Mouse (Mus musculus) midbrain, postnatal 0 days (tissue): ENCODE measurements around the gene Kif21b. TPM values are rescaled to one million over a fixed set of nuclear protein-coding genes. Genes with fewer than 3 reads are reported as not detected.
A peak's percentile ranks its signal among the peaks of the same experiment; 100 is the strongest.

ENCODE experiments used
- ATAC-seq: fragments of 200-750 bp; cut with Nextera tagmentation; 2 replicates; pipeline ENCODE4 v1.8.0; 2017; ENCODE audit warnings: moderate number of reproducible peaks, mild to moderate bottlenecking, moderate TSS enrichment, moderate library complexity; ENCODE audit not compliant: low FRiP score
- DNase-seq: peaks from one replicate; pipeline ENCODE4 v3.0.0-alpha.2; 2015; ENCODE audit warnings: low spot score
- H3K27ac ChIP-seq: fragments of 300-500 bp; sonication (generic); 2 replicates; pipeline ENCODE4 v1.5.1; 2014; ENCODE audit warnings: low read depth, mild to moderate bottlenecking, low read length, mixed read lengths
- H3K27me3 ChIP-seq: fragments of 300-500 bp; sonication (generic); 2 replicates; pipeline ENCODE4 v1.6.1; 2014; ENCODE audit warnings: low read length, control low read depth, mixed read lengths; ENCODE audit not compliant: insufficient read depth
- H3K36me3 ChIP-seq: fragments of 300-500 bp; sonication (generic); 2 replicates; pipeline ENCODE4 v1.6.1; 2014; ENCODE audit warnings: low read length, control low read depth, mixed read lengths; ENCODE audit not compliant: insufficient read depth
- H3K4me1 ChIP-seq: fragments of 300-500 bp; sonication (generic); 2 replicates; pipeline ENCODE4 v1.6.1; 2014; ENCODE audit warnings: mild to moderate bottlenecking, control low read depth, antibody characterized with exemption, low read length, mixed read lengths; ENCODE audit not compliant: insufficient read depth
- H3K4me2 ChIP-seq: fragments of 300-500 bp; sonication (generic); 2 replicates; pipeline ENCODE4 v1.6.1; 2014; ENCODE audit warnings: low read depth, mild to moderate bottlenecking, low read length, mixed read lengths; ENCODE audit not compliant: poor library complexity, severe bottlenecking
- H3K4me3 ChIP-seq: fragments of 300-500 bp; sonication (generic); 2 replicates; pipeline ENCODE4 v1.5.1; 2014; ENCODE audit warnings: low read depth, mild to moderate bottlenecking, low read length, moderate library complexity
- H3K9ac ChIP-seq: fragments of 300-500 bp; sonication (generic); replicated peaks from 2 replicates; pipeline ENCODE4 v1.6.1; 2014; ENCODE audit warnings: mild to moderate bottlenecking, low read length, moderate library complexity, mixed read lengths; ENCODE audit not compliant: poor library complexity, severe bottlenecking
- H3K9me3 ChIP-seq: fragments of 300-500 bp; sonication (generic); 2 replicates; pipeline ENCODE4 v1.6.1; 2016; ENCODE audit warnings: low read length, control low read depth
- CTCF ChIP-seq: IDR thresholded peaks from 2 replicates; pipeline ENCODE4 v1.5.1; 2016; ENCODE audit warnings: antibody characterized with exemption, mild to moderate bottlenecking
- WGBS: fragments of 180-500 bp; shearing (Covaris S2); extraction: QIAGEN DNeasy Blood & Tissue Kit; methylation state at CpG from one replicate; pipeline ENCODE4 v1.1.7; 2014; 5-methylcytosine and 5-hydroxymethylcytosine counted together
- polyA plus RNA-seq: library from polyadenylated mRNA; unstranded; fragments of >200 nt; fragmentation: Nextera tagmentation; extraction: Ambion mirVana; gene quantifications from 2 replicates; pipeline ENCODE4 v1.2.1, GENCODE M21; 2015
- total RNA-seq: library from RNA; depleted of rRNA; stranded (reverse); fragments of >200 nt; gene quantifications from 2 replicates; pipeline ENCODE4 v1.2.3, GENCODE M21; 2014

Kif21b gene
- total and polyA plus RNA-seq, 2 experiments from 2014 or later = 32.1 to 160 TPM

- H3K4me1 ChIP-seq = no peaks in the 10 kb centered on the region; the same call in 1 of the 2 replicates
- H3K27ac ChIP-seq = no peak overlapping the region
- no peak overlapping the region for H3K4me3 ChIP-seq
- DNase-seq = no peak
- H3K9ac ChIP-seq = no peak overlapping the region
- H3K36me3 ChIP-seq = peaks cover 37% of the 10 kb centered on the region
- no peaks in the 10 kb centered on the region for H3K27me3 ChIP-seq
- no peak for ATAC-seq
- no peaks in the 10 kb centered on the region for H3K9me3 ChIP-seq
- H3K4me2 ChIP-seq = no peak overlapping the region
- TF ChIP-seq CTCF = no peak
- WGBS = 92% methylated on average over 2 of the region's 2 CpGs
These were observed 45.9 kb downstream of the Kif21b start for GRCm38 (mm10) chr1:136177085-136177484.

GRCm38 (mm10) chr1:136178741-136179140 is 47.6 kb downstream of the Kif21b start:
- Histone ChIP-seq H3K27me3 (no peaks in the 10 kb centered on the region), H3K27ac (no peak overlapping the region), H3K9me3 (no peaks in the 10 kb centered on the region), H3K4me1 (no peaks in the 10 kb centered on the region; the same call in 1 of the 2 replicates), H3K4me2 (no peak overlapping the region), H3K9ac (no peak overlapping the region), H3K4me3 (no peak overlapping the region), H3K36me3 (peaks cover 27% of the 10 kb centered on the region)
- DNase-seq = no peak
- ATAC-seq = no peak
- no peak for TF ChIP-seq CTCF
- WGBS = 68% methylated on average over 6 of the region's 6 CpGs

GRCm38 (mm10) chr1:136179511-136180001 is 48.4 kb downstream of the Kif21b start:
- Histone ChIP-seq H3K4me2 (no peak overlapping the region), H3K36me3 (peaks cover 20% of the 10 kb centered on the region), H3K9me3 (no peaks in the 10 kb centered on the region), H3K27me3 (no peaks in the 10 kb centered on the region), H3K27ac (no peak overlapping the region), H3K4me1 (no peaks in the 10 kb centered on the region), H3K9ac (no peak overlapping the region), H3K4me3 (no peak overlapping the region)
- 68% methylated on average over 2 of the region's 2 CpGs for WGBS
- ATAC-seq = no peak
- DNase-seq = no peak
- no peak for TF ChIP-seq CTCF

- no peak for TF ChIP-seq CTCF
- no peak for ATAC-seq
- Histone ChIP-seq H3K27me3 (no peaks in the 10 kb centered on the region), H3K27ac (no peak overlapping the region), H3K9ac (no peak overlapping the region), H3K4me3 (no peak overlapping the region), H3K9me3 (no peaks in the 10 kb centered on the region), H3K4me1 (no peaks in the 10 kb centered on the region), H3K36me3 (no peaks in the 10 kb centered on the region), H3K4me2 (no peak overlapping the region)
- 94% methylated on average over 5 of the region's 5 CpGs for WGBS
- DNase-seq = no peak
These were observed 58.8 kb downstream of the Kif21b start for GRCm38 (mm10) chr1:136190033-136190432.

GRCm38 (mm10) chr1:136212803-136213202 is 81.6 kb downstream of the Kif21b start, which contains the start of gene Mroh3:
Mroh3 (minus strand) TSS chr1:136212828.
- no peak within 1 kb of the TSS for H3K27ac ChIP-seq
- no peaks in the 10 kb centered on the region for H3K27me3 ChIP-seq
- H3K9ac ChIP-seq = no peak within 1 kb of the TSS
- no peaks in the 10 kb centered on the region for H3K36me3 ChIP-seq
- no peak within 1 kb of the TSS for H3K4me2 ChIP-seq
- ATAC-seq (no peak), DNase-seq (peak; percentile 60)
- peak; percentile 72 for TF ChIP-seq CTCF
- no peaks in the 10 kb centered on the region for H3K4me1 ChIP-seq
- H3K9me3 ChIP-seq = no peaks in the 10 kb centered on the region
- no peak within 1 kb of the TSS for H3K4me3 ChIP-seq
- 54% methylated on average over 3 of the region's 3 CpGs for WGBS

GRCm38 (mm10) chr1:136214304-136214703 is 83.1 kb downstream of the Kif21b start:
- Histone ChIP-seq H3K4me2 (no peak overlapping the region), H3K9me3 (no peaks in the 10 kb centered on the region), H3K4me1 (no peaks in the 10 kb centered on the region), H3K9ac (no peak overlapping the region), H3K27ac (no peak overlapping the region), H3K36me3 (no peaks in the 10 kb centered on the region), H3K27me3 (no peaks in the 10 kb centered on the region), H3K4me3 (no peak overlapping the region)
- ATAC-seq (no peak), DNase-seq (no peak)
- no peak for TF ChIP-seq CTCF
- WGBS = 71% methylated on average over 15 of the region's 15 CpGs
